Mouse (Mus musculus) frontal cortex, adult (tissue): ENCODE data around the gene P2ry13.

Experiments
- ATAC-seq: cut with Nextera tagmentation; 2 replicates; pipeline ENCODE4 v1.9.2; 2017; ENCODE audit warnings: mild to moderate bottlenecking, moderate library complexity, mixed read lengths; ENCODE audit not compliant: low TSS enrichment

Gene P2ry13

DNA sequence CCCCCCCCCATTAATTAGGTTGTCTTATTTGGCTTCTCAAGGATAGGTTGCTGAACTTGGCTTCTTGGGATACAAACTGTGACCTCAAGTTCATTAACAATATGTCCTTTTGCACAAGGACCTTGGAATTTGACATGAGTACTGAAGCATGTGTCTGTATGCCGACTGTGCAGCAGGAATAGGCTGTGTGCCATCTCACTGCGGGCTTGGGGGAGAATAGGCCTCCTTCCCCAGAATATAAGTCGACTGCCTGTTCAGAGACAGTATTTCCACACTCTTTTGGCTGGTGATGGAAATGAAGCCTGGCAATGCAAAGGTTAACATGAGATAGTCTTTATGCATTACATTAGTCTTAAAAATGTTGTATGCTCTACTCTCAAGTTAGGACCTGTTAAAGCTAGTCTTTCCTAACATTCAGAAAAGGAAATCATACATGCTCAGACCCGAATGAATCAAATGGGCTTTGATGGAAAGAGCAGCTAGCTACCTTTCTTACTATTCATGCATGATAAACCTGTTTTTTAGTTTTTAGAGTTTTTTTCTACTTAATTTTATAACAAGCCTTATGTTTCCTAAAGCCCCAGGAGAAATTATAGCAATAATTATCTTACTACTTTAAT lies 13.2 kb downstream of the P2ry13 start:
- no peak for ATAC-seq

DNA sequence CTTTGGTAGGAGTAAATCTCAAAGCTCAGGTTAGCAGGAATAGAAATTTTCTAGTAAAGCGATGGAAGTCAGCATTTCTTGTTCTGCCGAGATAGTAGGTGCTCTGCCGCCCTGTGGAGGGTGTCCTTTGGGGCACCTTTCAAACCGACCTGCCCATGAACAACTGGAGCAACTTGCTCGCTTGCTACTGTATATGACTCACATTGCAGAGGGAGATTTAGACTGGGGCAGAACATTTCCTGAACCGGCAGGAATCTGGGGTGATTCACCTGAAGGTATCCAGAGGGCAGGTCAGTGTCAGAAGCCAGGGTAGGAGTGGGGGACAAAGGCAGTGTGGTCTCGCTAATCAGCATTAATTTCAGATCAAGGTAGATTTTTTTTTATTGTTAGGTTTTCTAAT lies 15.7 kb downstream of the P2ry13 start, which contains the start of gene Gpr87:
Gene Gpr87, minus strand, starts transcription at position 167 of the 400 bp plus-strand sequence.
- ATAC-seq: no peak

DNA sequence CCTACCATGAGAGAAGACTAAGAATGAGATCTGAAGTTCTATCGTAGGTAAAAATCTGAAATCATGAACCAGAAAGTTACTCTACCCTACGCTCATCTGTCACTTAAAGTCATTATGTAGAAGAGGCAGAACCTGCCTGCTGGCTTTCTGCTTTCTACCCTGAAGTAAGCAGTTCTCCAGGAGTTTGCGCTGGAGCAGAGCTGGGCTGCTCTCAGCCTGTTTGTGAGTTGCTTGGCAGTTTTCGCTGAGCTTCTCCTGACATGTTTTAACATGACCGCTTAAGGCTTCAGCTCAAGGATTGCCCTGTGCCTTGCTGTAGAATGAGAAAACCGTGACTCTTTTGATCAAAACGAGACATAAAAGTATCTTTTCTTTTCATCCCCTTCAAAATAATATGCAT lies 16.6 kb downstream of the P2ry13 start:
- no peak for ATAC-seq

DNA sequence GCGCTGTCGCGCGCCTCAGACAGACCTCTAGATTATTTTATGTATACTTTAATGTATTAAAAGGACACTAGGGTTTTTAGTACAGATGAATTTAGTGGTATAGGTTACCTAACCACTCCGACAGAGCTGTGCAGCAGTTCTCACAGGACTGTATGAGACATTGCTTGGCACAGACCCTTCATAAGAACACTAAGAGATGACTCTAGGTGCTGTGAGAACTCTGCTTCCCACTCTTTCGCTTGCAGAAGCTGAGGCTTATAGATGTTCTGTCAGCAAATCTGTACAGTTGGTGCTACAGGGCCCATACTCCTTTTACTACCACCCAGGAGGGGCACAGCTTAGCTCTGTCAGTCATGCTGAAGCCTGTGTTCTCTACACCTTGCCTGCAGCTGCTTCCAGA lies 19.0 kb downstream of the P2ry13 start:
- ATAC-seq: peak; percentile 91

DNA sequence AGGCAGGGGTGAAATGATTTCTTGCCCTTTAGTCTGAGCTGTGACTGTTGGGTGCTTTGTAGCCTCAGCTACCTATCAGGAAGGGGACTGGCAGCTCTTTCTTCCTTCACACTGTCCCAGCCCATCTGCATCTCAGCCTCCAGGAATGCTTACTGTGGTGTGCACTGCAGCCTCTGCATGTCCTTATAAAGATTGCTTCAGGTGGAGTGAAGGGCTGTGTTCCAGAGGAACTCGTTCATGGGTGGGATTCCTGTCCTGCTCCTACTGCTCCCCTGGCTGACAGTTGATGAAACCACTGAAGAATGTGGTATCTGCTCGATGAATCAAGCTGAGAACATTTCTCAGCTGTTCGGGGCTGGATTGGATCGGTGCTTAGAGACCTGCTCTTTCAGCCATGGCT lies 23.3 kb downstream of the P2ry13 start:
- ATAC-seq: no peak

DNA sequence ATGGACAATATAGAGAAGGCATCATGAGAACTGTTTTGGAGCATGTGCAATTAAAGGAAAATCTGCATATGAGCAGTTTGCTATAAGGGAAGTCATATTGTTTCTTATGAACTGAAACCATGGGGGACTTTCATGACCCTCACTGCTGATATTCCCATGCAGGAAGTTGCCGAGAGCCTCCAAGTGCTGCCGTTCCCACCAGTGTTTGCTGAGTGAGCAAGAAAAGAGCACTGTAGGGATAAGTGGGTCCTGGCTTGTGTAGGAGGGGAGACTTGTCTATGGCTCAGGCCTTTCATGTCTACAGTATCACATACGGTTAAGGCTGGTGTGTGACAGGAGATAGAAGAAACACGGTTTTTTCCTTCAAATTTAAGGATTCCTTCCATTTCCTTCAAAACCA lies 25.0 kb downstream of the P2ry13 start:
- no peak for ATAC-seq

DNA sequence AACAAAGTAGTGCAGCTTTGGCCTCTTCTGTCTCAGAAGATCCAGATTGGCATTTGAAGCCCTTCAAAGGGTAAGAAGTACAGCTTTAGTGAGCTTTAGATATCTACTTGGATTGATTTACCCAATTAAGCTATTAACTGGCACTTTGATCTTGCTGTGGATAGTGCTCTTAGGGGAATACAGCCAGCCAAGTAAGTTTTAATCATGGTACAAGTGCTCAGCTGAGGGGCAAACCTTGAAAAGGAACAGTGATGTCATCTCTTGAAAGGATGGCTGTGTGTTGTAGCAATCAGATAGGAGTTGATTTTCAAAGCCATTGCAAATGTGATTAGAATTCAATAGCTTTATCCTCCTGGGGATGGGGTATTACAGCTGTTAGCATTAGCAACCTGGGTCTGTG lies 28.6 kb downstream of the P2ry13 start:
- no peak for ATAC-seq

DNA sequence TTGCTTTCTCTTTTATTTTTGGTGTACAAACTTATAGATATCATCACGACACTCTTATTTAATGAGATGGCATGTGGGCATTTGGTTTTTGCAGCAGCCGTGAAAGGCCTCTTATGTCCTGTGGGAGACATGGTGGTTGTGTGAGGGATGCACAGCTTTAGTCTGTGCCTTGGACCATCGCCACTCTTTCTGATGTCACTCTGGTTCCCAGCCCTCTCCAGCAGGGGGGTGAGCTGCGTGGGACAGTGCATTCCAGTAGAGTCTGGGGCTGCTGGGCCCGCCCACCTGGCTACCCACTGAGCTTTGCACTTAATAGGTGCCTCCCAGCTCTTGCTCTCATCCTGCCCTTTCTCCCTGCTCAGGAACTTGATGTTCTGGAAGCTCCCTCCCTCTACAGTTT lies 29.5 kb downstream of the P2ry13 start:
- ATAC-seq: peak; percentile 59; the same call in 1 of the 2 replicates

DNA sequence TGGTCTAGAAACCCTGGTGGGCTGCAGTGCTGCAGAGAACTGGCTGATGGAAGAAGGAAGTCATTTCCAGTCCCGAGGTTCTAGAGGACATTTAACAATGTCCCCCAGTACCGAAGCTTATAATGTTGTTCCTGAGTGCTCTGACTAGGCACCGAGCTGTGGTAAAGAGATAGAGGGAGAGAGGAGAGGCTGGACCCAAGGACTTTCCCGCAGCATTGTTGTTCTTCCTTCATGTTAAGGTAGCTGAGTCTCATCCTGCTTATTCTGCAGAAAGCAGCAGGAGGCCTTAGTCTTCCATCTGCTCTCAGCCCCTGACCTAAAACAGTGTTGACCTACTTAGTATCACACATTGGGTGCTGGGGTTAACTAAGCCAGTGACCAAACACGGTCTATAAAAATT lies 33.8 kb downstream of the P2ry13 start:
- no peak for ATAC-seq

DNA sequence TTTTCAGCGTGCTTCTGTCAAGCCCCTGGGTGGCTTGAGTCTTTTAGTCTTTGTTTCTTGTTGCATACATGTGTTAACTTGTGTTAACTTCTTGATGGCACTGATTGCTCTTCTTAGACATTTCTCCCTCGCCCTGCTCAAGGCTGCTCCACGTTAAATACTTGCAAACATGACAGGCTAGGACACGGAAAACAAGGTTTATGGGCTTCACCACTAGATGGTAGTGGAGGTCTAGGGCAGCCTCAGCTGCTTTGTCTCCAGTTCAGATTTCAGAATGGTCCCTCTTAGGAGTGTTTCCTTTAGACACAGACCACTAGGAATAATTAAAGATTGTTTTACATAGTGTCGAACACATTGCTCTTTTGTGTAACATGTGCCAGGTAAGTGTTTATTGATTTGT lies 35.4 kb downstream of the P2ry13 start:
- peak; percentile 94 for ATAC-seq

DNA sequence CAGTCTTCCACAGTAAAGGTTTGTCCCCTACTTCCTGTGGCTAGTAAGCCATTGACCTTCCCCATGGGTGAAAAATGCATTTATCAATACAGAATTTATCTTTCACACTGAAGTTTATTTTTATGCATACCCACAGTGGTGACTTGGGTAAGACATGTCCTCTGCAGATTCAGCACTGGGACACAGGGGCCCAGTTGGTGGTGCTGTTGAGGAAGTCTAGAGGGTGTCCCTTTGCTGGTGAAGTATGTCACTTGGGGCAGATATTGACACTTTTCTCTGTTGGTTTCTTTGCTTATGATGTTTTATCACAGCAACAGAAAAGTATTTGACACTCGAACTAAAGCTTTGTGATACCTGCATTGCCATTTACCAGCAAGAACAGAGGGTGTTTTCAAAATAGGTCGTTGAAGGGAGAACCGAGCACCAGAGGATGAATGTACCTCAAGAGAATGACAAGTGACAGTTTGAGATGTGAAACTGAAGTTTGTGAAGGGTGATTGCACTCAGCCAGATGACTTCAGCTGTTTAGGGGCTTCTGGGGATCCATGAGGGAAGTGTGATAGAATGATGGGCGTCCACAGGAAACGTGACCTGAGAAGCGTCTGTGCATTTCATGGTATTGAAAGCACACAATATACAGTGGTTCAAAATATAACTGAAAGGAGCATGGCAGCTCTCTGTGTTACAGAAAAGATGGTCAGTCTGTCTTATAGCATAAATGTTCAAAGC lies 36.1 kb downstream of the P2ry13 start:
- no peak for ATAC-seq

DNA sequence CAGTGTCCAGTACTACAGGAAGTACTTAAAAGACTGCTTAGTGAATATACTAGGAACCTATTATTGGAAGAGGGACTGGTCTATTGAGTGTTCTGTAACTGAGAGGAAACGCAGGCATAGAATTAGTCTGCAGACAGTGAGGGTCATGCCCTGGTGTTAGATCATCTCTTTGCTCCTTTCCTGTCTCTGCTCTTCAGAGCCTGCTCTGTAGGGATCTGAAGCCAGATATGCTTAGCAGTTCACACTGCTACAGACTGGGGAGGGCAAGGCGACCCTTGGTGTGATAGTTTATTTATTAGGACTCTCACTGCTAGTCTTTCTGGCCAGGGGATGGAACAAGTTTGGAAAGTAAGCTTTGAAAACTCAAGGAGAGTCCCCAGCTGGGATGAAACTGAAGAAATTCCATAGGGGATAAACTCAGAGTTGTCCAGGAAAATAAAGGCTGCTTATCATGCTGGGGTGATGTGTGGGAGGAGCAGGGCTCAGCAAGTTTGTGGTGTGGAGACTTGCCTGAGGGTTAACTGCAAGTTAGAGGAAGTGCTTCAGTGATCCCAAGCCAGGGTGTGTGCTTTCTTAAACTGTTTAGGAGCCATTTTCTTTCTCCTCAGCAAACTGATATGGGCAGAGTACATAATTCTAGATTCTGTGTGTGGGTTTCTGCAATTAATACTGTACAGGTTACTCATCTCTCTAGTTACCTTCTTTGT lies 40.6 kb downstream of the P2ry13 start:
- ATAC-seq: no peak

DNA sequence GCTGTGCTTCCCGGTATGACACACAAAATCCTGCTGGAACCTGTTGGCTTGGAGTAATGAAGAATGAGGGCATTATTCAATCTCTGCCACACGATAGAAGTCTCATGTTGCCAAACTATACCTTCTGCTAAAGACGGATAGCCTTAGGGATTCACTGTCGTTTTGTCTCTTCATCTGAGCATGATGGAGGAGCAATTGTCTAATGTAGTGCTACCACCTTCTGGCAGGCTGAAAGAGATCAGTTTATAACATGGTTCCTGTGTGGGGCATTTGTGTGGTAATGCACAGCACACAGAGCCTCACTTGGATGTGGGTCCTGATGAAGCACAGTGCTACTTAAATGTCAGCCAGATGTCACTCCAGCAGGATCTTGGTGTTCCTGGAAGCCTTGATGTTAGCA lies 41.5 kb downstream of the P2ry13 start:
- peak; percentile 33; the same call in 1 of the 2 replicates for ATAC-seq

DNA sequence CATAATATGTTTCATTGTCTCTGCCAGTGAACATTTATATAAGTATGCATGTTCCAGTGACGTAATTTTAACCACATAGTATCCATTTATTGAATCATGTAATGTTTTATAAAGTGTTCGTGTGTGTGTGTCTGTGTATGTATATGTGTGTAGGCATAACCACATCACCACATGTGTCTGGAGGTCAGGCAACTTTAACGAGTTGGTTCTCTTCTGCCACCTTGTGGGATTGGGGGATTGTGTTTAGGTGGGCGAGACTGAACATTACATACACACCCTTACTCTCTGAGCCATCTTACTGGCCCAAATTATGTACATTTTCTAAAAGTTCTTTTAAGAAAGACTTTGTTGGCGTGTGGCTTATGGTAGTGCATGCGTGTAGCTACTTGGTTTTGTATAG lies 42.2 kb downstream of the P2ry13 start:
- 0 out of 2 replicates have a peak, but pooled peaks have one; percentile 17 for ATAC-seq

DNA sequence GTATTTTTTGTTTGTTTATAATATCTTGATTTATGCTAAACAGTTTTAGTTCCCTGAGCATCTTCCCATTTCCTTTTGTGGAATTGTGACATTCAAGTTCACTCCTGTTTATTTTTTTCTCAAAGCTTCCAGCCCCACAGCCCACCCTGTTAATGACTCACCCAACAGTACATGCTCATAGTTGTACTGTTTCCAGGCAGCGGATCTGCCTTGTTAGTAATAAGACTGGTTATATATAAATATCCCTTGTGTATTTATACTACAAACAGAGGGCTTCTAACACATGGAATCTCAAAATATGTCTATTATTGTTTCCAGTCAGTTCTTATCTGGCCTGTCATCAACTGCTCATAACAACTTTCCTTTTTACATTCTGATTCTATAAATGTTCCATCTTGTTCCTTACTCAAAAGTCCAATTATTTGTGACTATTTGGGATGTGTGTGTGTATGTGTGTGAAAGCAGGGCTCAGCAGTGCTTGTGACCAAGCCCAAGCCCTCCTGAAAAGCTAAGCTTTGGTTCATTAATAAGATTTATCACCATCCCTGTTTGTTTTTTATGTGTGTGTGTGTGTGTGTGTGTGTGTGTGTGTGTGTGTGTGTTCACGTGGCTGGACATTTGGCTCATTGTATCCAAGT lies 43.1 kb downstream of the P2ry13 start:
- ATAC-seq: peak; percentile 57

DNA sequence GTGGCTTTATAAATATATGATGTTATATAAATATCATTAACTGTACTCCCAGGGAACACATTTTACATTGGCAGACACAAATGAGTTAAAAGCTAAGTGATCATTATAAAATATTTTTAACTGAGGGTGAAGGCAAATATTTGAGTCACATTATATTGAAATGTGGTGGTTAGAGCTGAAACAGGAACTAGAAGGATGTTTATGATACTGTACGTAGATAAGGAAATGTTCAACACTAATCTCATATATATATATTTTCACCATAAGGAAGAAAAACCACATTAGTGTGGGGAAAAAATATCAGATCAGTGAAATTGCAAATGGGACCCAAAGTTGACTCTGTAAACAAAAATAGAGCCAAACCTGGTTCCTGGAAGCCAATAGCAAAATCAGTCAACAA lies 50.2 kb downstream of the P2ry13 start:
- no peak for ATAC-seq
